Mouse (Mus musculus): ENCODE measurements around the gene Csnk1e. TPM values are rescaled to one million over a fixed set of nuclear protein-coding genes. Genes with fewer than 3 reads are reported as not detected.

Gene Csnk1e
- polyA plus RNA-seq, 1 experiment from 2014 or later = 7.5 TPM

GRCm38 (mm10) chr15:79430461-79431000 is 24.8 kb downstream of the Csnk1e start:
- no peak for DNase-seq
- H3K9me3 ChIP-seq (ENCODE audit: low read length) = no peaks in the 10 kb centered on the region
- ATAC-seq = no peak
- 77% methylated on average over 9 of the region's 10 CpGs for WGBS (ENCODE audit: insufficient replicate concordance)
- H3K4me3 ChIP-seq (ENCODE audit: low read depth, low read length) = no peak overlapping the region
- TF ChIP-seq EP300 (IDR thresholded peaks at IDR 0.05; ENCODE audit: low read depth) (no peak), CTCF (IDR thresholded peaks at IDR 0.05; ENCODE audit: low read depth) (no peak)
- no peak overlapping the region for H3K27ac ChIP-seq (ENCODE audit: low read depth)
- peaks cover 19% of the 10 kb centered on the region for H3K36me3 ChIP-seq (replicated peaks; ENCODE audit: insufficient read depth, low read length)
- H3K27me3 ChIP-seq (ENCODE audit: insufficient read depth, low read length) = no peaks in the 10 kb centered on the region
- H3K4me2 ChIP-seq (ENCODE audit: low read depth, low read length) = no peak overlapping the region
- no peak overlapping the region for H3K9ac ChIP-seq (replicated peaks)
- peaks cover 18% of the 10 kb centered on the region for H3K4me1 ChIP-seq (ENCODE audit: insufficient read depth)

- Histone ChIP-seq H3K4me3 (ENCODE audit: low read depth, low read length) (no peak overlapping the region), H3K9me3 (ENCODE audit: low read length) (no peaks in the 10 kb centered on the region), H3K9ac (replicated peaks) (no peak overlapping the region), H3K27me3 (ENCODE audit: insufficient read depth, low read length) (no peaks in the 10 kb centered on the region), H3K4me2 (ENCODE audit: low read depth, low read length) (no peak overlapping the region), H3K27ac (ENCODE audit: low read depth) (no peak overlapping the region), H3K4me1 (ENCODE audit: insufficient read depth) (peaks cover 12% of the 10 kb centered on the region), H3K36me3 (replicated peaks; ENCODE audit: insufficient read depth, low read length) (peaks cover 24% of the 10 kb centered on the region)
- WGBS (ENCODE audit: insufficient replicate concordance) = 74% methylated on average over 8 of the region's 9 CpGs
- ATAC-seq (no peak), DNase-seq (no peak)
- TF ChIP-seq EP300 (IDR thresholded peaks at IDR 0.05; ENCODE audit: low read depth) (no peak), CTCF (IDR thresholded peaks at IDR 0.05; ENCODE audit: low read depth) (no peak)
Observed at GRCm38 (mm10) chr15:79429994-79430393, 25.4 kb downstream of the Csnk1e start.

- H3K27me3 ChIP-seq (ENCODE audit: insufficient read depth, low read length) = no peaks in the 10 kb centered on the region
- WGBS (ENCODE audit: insufficient replicate concordance) = 92% methylated on average over 12 of the region's 12 CpGs
- no peak overlapping the region for H3K4me2 ChIP-seq (ENCODE audit: low read depth, low read length)
- no peak for ATAC-seq
- peaks cover 29% of the 10 kb centered on the region for H3K36me3 ChIP-seq (replicated peaks; ENCODE audit: insufficient read depth, low read length)
- DNase-seq = no peak
- no peak overlapping the region for H3K27ac ChIP-seq (ENCODE audit: low read depth)
- no peak for TF ChIP-seq CTCF (IDR thresholded peaks at IDR 0.05; ENCODE audit: low read depth)
- no peak for TF ChIP-seq EP300 (IDR thresholded peaks at IDR 0.05; ENCODE audit: low read depth)
- no peaks in the 10 kb centered on the region for H3K9me3 ChIP-seq (ENCODE audit: low read length)
- no peak overlapping the region for H3K4me3 ChIP-seq (ENCODE audit: low read depth, low read length)
- H3K4me1 ChIP-seq (ENCODE audit: insufficient read depth) = peaks cover 9% of the 10 kb centered on the region
- H3K9ac ChIP-seq (replicated peaks) = no peak overlapping the region
Observed at GRCm38 (mm10) chr15:79429527-79429926, 25.8 kb downstream of the Csnk1e start.

GRCm38 (mm10) chr15:79428616-79429015 is 26.8 kb downstream of the Csnk1e start:
- no peaks in the 10 kb centered on the region for H3K27me3 ChIP-seq (ENCODE audit: insufficient read depth, low read length)
- H3K9me3 ChIP-seq (ENCODE audit: low read length) = no peaks in the 10 kb centered on the region
- WGBS (ENCODE audit: insufficient replicate concordance) = 65% methylated on average over 4 of the region's 4 CpGs
- H3K27ac ChIP-seq (ENCODE audit: low read depth) = no peak overlapping the region
- DNase-seq = no peak
- H3K4me1 ChIP-seq (ENCODE audit: insufficient read depth) = peaks cover 9% of the 10 kb centered on the region
- H3K36me3 ChIP-seq (replicated peaks; ENCODE audit: insufficient read depth, low read length) = peaks cover 37% of the 10 kb centered on the region
- ATAC-seq = no peak
- TF ChIP-seq EP300 (IDR thresholded peaks at IDR 0.05; ENCODE audit: low read depth) (no peak), CTCF (IDR thresholded peaks at IDR 0.05; ENCODE audit: low read depth) (no peak)
- H3K4me2 ChIP-seq (ENCODE audit: low read depth, low read length) = no peak overlapping the region
- H3K9ac ChIP-seq (replicated peaks) = no peak overlapping the region
- no peak overlapping the region for H3K4me3 ChIP-seq (ENCODE audit: low read depth, low read length)

- Histone ChIP-seq H3K27me3 (ENCODE audit: insufficient read depth, low read length) (no peaks in the 10 kb centered on the region), H3K4me3 (ENCODE audit: low read depth, low read length) (no peak overlapping the region), H3K9ac (replicated peaks) (no peak overlapping the region), H3K9me3 (ENCODE audit: low read length) (no peaks in the 10 kb centered on the region), H3K4me2 (ENCODE audit: low read depth, low read length) (no peak overlapping the region), H3K36me3 (replicated peaks; ENCODE audit: insufficient read depth, low read length) (peaks cover 43% of the 10 kb centered on the region), H3K27ac (ENCODE audit: low read depth) (no peak overlapping the region), H3K4me1 (ENCODE audit: insufficient read depth) (peaks cover 6% of the 10 kb centered on the region)
- no peak for DNase-seq
- no peak for ATAC-seq
- WGBS (ENCODE audit: insufficient replicate concordance) = 60% methylated on average over 6 of the region's 6 CpGs
- TF ChIP-seq EP300 (IDR thresholded peaks at IDR 0.05; ENCODE audit: low read depth) = no peak
- no peak for TF ChIP-seq CTCF (IDR thresholded peaks at IDR 0.05; ENCODE audit: low read depth)
Observed at GRCm38 (mm10) chr15:79427516-79427915, 27.9 kb downstream of the Csnk1e start.

GRCm38 (mm10) chr15:79425516-79425915 is 29.9 kb downstream of the Csnk1e start:
- WGBS (ENCODE audit: insufficient replicate concordance) = 68% methylated on average over 11 of the region's 11 CpGs
- ATAC-seq (no peak), DNase-seq (no peak)
- TF ChIP-seq EP300 (IDR thresholded peaks at IDR 0.05; ENCODE audit: low read depth) (no peak), CTCF (IDR thresholded peaks at IDR 0.05; ENCODE audit: low read depth) (no peak)
- no peak overlapping the region for H3K9ac ChIP-seq (replicated peaks)
- no peaks in the 10 kb centered on the region for H3K9me3 ChIP-seq (ENCODE audit: low read length)
- no peaks in the 10 kb centered on the region for H3K4me1 ChIP-seq (ENCODE audit: insufficient read depth)
- no peak overlapping the region for H3K4me2 ChIP-seq (ENCODE audit: low read depth, low read length)
- H3K27ac ChIP-seq (ENCODE audit: low read depth) = no peak overlapping the region
- no peak overlapping the region for H3K4me3 ChIP-seq (ENCODE audit: low read depth, low read length)
- H3K36me3 ChIP-seq (replicated peaks; ENCODE audit: insufficient read depth, low read length) = peaks cover 52% of the 10 kb centered on the region
- H3K27me3 ChIP-seq (ENCODE audit: insufficient read depth, low read length) = no peaks in the 10 kb centered on the region

- WGBS (ENCODE audit: insufficient replicate concordance) = 91% methylated on average over 17 of the region's 17 CpGs
- no peaks in the 10 kb centered on the region for H3K4me1 ChIP-seq (ENCODE audit: insufficient read depth)
- H3K9me3 ChIP-seq (ENCODE audit: low read length) = no peaks in the 10 kb centered on the region
- TF ChIP-seq CTCF (IDR thresholded peaks at IDR 0.05; ENCODE audit: low read depth) (no peak), EP300 (IDR thresholded peaks at IDR 0.05; ENCODE audit: low read depth) (no peak)
- no peak for ATAC-seq
- no peak overlapping the region for H3K27ac ChIP-seq (ENCODE audit: low read depth)
- no peak overlapping the region for H3K4me3 ChIP-seq (ENCODE audit: low read depth, low read length)
- peaks cover 56% of the 10 kb centered on the region for H3K36me3 ChIP-seq (replicated peaks; ENCODE audit: insufficient read depth, low read length)
- H3K9ac ChIP-seq (replicated peaks) = no peak overlapping the region
- H3K4me2 ChIP-seq (ENCODE audit: low read depth, low read length) = no peak overlapping the region
- no peaks in the 10 kb centered on the region for H3K27me3 ChIP-seq (ENCODE audit: insufficient read depth, low read length)
- DNase-seq = no peak
Observed at GRCm38 (mm10) chr15:79424602-79425001, 30.8 kb downstream of the Csnk1e start.
